Mouse (Mus musculus) CH12.LX (cell line): ENCODE measurements around the gene Scarb2. TPM values are rescaled to one million over a fixed set of nuclear protein-coding genes. Genes with fewer than 3 reads are reported as not detected.

Experiments
- DNase-seq: peaks from one replicate; pipeline ENCODE4 v3.0.0-alpha.2; 2013; ENCODE audit errors: extremely low read depth
- H3K27ac ChIP-seq: 2 replicates; pipeline ENCODE4 v1.5.1; 2012; ENCODE audit warnings: low read depth, mild to moderate bottlenecking, control low read depth, moderate library complexity; ENCODE audit not compliant: insufficient read depth
- H3K27me3 ChIP-seq: replicated peaks from 2 replicates; pipeline ENCODE3; 2012; ENCODE audit warnings: inconsistent platforms
- H3K36me3 ChIP-seq, 2 experiments: replicated peaks in 1 of 2; 2 replicates each; pipeline versions ENCODE3 to v1.6.1; 2012; ENCODE audit warnings: inconsistent platforms in 1 of 2, low read length in 1 of 2, mild to moderate bottlenecking in 1 of 2, mixed read lengths in 1 of 2, moderate library complexity in 1 of 2; ENCODE audit not compliant: control insufficient read depth in 1 of 2, insufficient read depth in 1 of 2
- H3K4me1 ChIP-seq, 2 experiments: 2 replicates each; pipeline ENCODE4 v1.6.1; 2012; ENCODE audit warnings: inconsistent platforms in 1 of 2, moderate library complexity in 1 of 2; ENCODE audit not compliant: insufficient read depth in 2 of 2, control insufficient read depth in 1 of 2
- H3K4me2 ChIP-seq: 2 replicates; pipeline ENCODE4 v1.6.1; 2012; ENCODE audit warnings: low read depth, mild to moderate bottlenecking, control low read depth; ENCODE audit not compliant: poor library complexity, insufficient read depth, severe bottlenecking
- H3K4me3 ChIP-seq, 3 experiments: fragments of 150-350 bp in 1 of 3; sonication (generic) in 1 of 3; replicated peaks in 1 of 3; 2 replicates each; pipeline versions ENCODE3 to v1.5.1; 2011 to 2012; ENCODE audit warnings: low read depth in 2 of 3, low read length in 2 of 3, mild to moderate bottlenecking in 2 of 3, moderate library complexity in 2 of 3, control low read depth in 1 of 3, improper control_type of control experiment in 1 of 3, inconsistent platforms in 1 of 3, mixed read lengths in 1 of 3; ENCODE audit not compliant: poor library complexity in 1 of 3
- H3K79me2 ChIP-seq: replicated peaks from 2 replicates; pipeline ENCODE4 v1.6.1; 2012; ENCODE audit warnings: mild to moderate bottlenecking, moderate library complexity; ENCODE audit not compliant: control insufficient read depth, poor library complexity, insufficient read depth, severe bottlenecking; ENCODE audit errors: extremely low read depth
- H3K9ac ChIP-seq: 2 replicates; pipeline ENCODE4 v1.6.1; 2012; ENCODE audit warnings: low read depth, mild to moderate bottlenecking, control low read depth, moderate library complexity; ENCODE audit not compliant: insufficient read depth
- H3K9me3 ChIP-seq: replicated peaks from 2 replicates; pipeline ENCODE3; 2012; ENCODE audit warnings: low read length, inconsistent platforms, mixed read lengths
- BHLHE40 ChIP-seq: IDR thresholded peaks from 2 replicates; pipeline ENCODE4 v1.6.1; 2011; ENCODE audit warnings: mild to moderate bottlenecking, low read depth, low read length, improper control_type of control experiment
- CHD1 ChIP-seq: IDR thresholded peaks from 2 replicates; pipeline ENCODE4 v1.6.1; 2012; ENCODE audit warnings: low read depth, low read length, improper control_type of control experiment, inconsistent platforms
- CHD2 ChIP-seq: IDR thresholded peaks from 2 replicates; pipeline ENCODE4 v1.6.1; 2011; ENCODE audit warnings: low read length, improper control_type of control experiment
- E2F4 ChIP-seq: IDR thresholded peaks from 2 replicates; pipeline ENCODE4 v1.6.1; 2011; ENCODE audit warnings: low read depth, low read length, improper control_type of control experiment; ENCODE audit not compliant: insufficient replicate concordance
- EP300 ChIP-seq: IDR thresholded peaks from 2 replicates; pipeline ENCODE4 v1.6.1; 2011; ENCODE audit warnings: low read length, improper control_type of control experiment
- ETS1 ChIP-seq: conservative IDR thresholded peaks from 2 replicates; pipeline ENCODE4 v1.6.1; 2012; ENCODE audit warnings: low read depth, mild to moderate bottlenecking, inconsistent platforms, low read length, improper control_type of control experiment, moderate library complexity
- GABPA ChIP-seq: IDR thresholded peaks from 2 replicates; pipeline ENCODE4 v1.6.1; 2012; ENCODE audit warnings: low read depth, low read length, improper control_type of control experiment, inconsistent platforms; ENCODE audit not compliant: insufficient replicate concordance
- HCFC1 ChIP-seq: IDR thresholded peaks from 2 replicates; pipeline ENCODE4 v1.6.1; 2012; ENCODE audit warnings: low read depth, mild to moderate bottlenecking, inconsistent platforms, low read length, improper control_type of control experiment
- JUND ChIP-seq: conservative IDR thresholded peaks from 2 replicates; pipeline ENCODE4 v1.6.1; 2011; ENCODE audit warnings: low read depth, low read length, improper control_type of control experiment
- MAFK ChIP-seq: IDR thresholded peaks from 2 replicates; pipeline ENCODE4 v1.6.1; 2011; ENCODE audit warnings: low read length, improper control_type of control experiment; ENCODE audit not compliant: insufficient replicate concordance
- MAX ChIP-seq: IDR thresholded peaks from 2 replicates; pipeline ENCODE4 v1.6.1; 2011; ENCODE audit warnings: low read length, improper control_type of control experiment
- MAZ ChIP-seq: IDR thresholded peaks from 2 replicates; pipeline ENCODE4 v1.6.1; 2012; ENCODE audit warnings: low read depth, mild to moderate bottlenecking, inconsistent platforms, low read length, improper control_type of control experiment, moderate library complexity
- MEF2A ChIP-seq: IDR thresholded peaks from 2 replicates; pipeline ENCODE4 v1.6.1; 2014; ENCODE audit warnings: low read depth, mild to moderate bottlenecking, inconsistent platforms, low read length, improper control_type of control experiment, borderline replicate concordance
- MYC ChIP-seq: IDR thresholded peaks from 2 replicates; pipeline ENCODE4 v1.6.1; 2011; ENCODE audit warnings: low read depth, mild to moderate bottlenecking, improper control_type of control experiment, low read length
- NELFE ChIP-seq: IDR thresholded peaks from 2 replicates; pipeline ENCODE4 v1.6.1; 2011; ENCODE audit warnings: low read depth, low read length, improper control_type of control experiment
- NRF1 ChIP-seq: IDR thresholded peaks from 2 replicates; pipeline ENCODE4 v1.6.1; 2014; ENCODE audit warnings: low read depth, mild to moderate bottlenecking, inconsistent platforms, low read length, improper control_type of control experiment, moderate library complexity
- PAX5 ChIP-seq: IDR thresholded peaks from 2 replicates; pipeline ENCODE4 v1.6.1; 2012; ENCODE audit warnings: low read length, inconsistent platforms, mixed read lengths
- POLR2AphosphoS2 ChIP-seq: IDR thresholded peaks from 2 replicates; pipeline ENCODE4 v1.6.1; 2011; ENCODE audit warnings: low read depth, low read length, improper control_type of control experiment
- RAD21 ChIP-seq: IDR thresholded peaks from 2 replicates; pipeline ENCODE4 v1.6.1; 2011; ENCODE audit warnings: low read depth, mild to moderate bottlenecking, low read length, improper control_type of control experiment, moderate library complexity
- RCOR1 ChIP-seq: conservative IDR thresholded peaks from 2 replicates; pipeline ENCODE4 v1.6.1; 2012; ENCODE audit warnings: low read depth, mild to moderate bottlenecking, inconsistent platforms, low read length, improper control_type of control experiment
- SIN3A ChIP-seq: IDR thresholded peaks from 2 replicates; pipeline ENCODE4 v1.6.1; 2012; ENCODE audit warnings: low read length, improper control_type of control experiment, inconsistent platforms
- SMC3 ChIP-seq: IDR thresholded peaks from 2 replicates; pipeline ENCODE4 v1.6.1; 2011; ENCODE audit warnings: low read depth, low read length, improper control_type of control experiment
- TBP ChIP-seq: conservative IDR thresholded peaks from 2 replicates; pipeline ENCODE4 v1.6.1; 2011; ENCODE audit warnings: low read depth, low read length, improper control_type of control experiment
- TCF12 ChIP-seq: IDR thresholded peaks from 2 replicates; pipeline ENCODE4 v1.6.1; 2014; ENCODE audit warnings: low read depth, mild to moderate bottlenecking, inconsistent platforms, low read length, improper control_type of control experiment
- UBTF ChIP-seq: IDR thresholded peaks from 2 replicates; pipeline ENCODE4 v1.6.1; 2012; ENCODE audit warnings: low read depth, mild to moderate bottlenecking, inconsistent platforms, low read length, improper control_type of control experiment, moderate library complexity
- USF1 ChIP-seq: IDR thresholded peaks from 2 replicates; pipeline ENCODE4 v1.6.1; 2014; ENCODE audit warnings: low read depth, mild to moderate bottlenecking, inconsistent platforms, low read length, improper control_type of control experiment
- ZMIZ1 ChIP-seq: IDR thresholded peaks from 2 replicates; pipeline ENCODE4 v1.6.1; 2012; ENCODE audit warnings: low read depth, mild to moderate bottlenecking, inconsistent platforms, low read length, improper control_type of control experiment
- ZNF384 ChIP-seq: IDR thresholded peaks from 2 replicates; pipeline ENCODE4 v1.6.1; 2012; ENCODE audit warnings: low read depth, low read length, improper control_type of control experiment, inconsistent platforms
- dilution Hi-C: fragments of 300-500 bp; cut with MboI; formaldehyde crosslinking; loops from 2 replicates; pipeline ENCODE4 v1.14.3; 2020; ENCODE audit warnings: low sequenced_read_pairs; ENCODE audit not compliant: extremely low pct_unique_long_range_greater_than_20kb, extremely low pct_ligation_motif_present
- in situ Hi-C: fragments of 300-500 bp; cut with MboI; formaldehyde crosslinking; loops from 3 replicates; pipeline ENCODE4 v1.14.3; 2019; ENCODE audit warnings: low sequenced_read_pairs, low pct_ligation_motif_present, low pct_unique_long_range_greater_than_20kb, mixed read lengths
- polyA plus RNA-seq: library from polyadenylated mRNA; unstranded; fragments of >175 nt; gene quantifications from 2 replicates; pipeline ENCODE4 v1.2.1, GENCODE M21; 2012; ENCODE audit warnings: low read depth; ENCODE audit not compliant: insufficient read length
- total RNA-seq, 2 experiments: library from RNA; depleted of rRNA; stranded (reverse); fragments of 300-350 nt in 1 of 2; fragments of >200 nt in 1 of 2; gene quantifications; 2 replicates each; pipeline ENCODE4 v1.2.3; 2012 to 2014

The Scarb2 gene
- total and polyA plus RNA-seq, 3 experiments, result 7.2 to 9.5 (median 9.2) TPM

GRCm38 (mm10) chr5:92495291-92495690 is 11.3 kb downstream of the Scarb2 start:
- Histone ChIP-seq H3K9me3 (no peaks in the 10 kb centered on the region), H3K4me1 (peaks cover 10 to 38% of the 10 kb centered on the region in 2 experiments), H3K36me3 (peaks cover 0 to 2% of the 10 kb centered on the region in 2 experiments), H3K79me2 (no peaks in the 10 kb centered on the region), H3K4me2 (no peak overlapping the region), H3K4me3 (no peak overlapping the region), H3K27ac (no peak overlapping the region), H3K9ac (no peak overlapping the region), H3K27me3 (no peaks in the 10 kb centered on the region)
- TF ChIP-seq CHD2 (no peak), PAX5 (no peak), ZNF384 (no peak), MAFK (no peak), MAX (no peak), E2F4 (no peak), HCFC1 (no peak), CHD1 (no peak), MYC (no peak), MEF2A (no peak), RCOR1 (no peak), POLR2AphosphoS2 (no peak), GABPA (no peak), MAZ (no peak)
- DNase-seq, result no peak
- in situ Hi-C loops (no loop called here), dilution Hi-C loops (no loop called here)

GRCm38 (mm10) chr5:92493423-92493822 is 13.2 kb downstream of the Scarb2 start:
- Histone ChIP-seq H3K27ac (no peak overlapping the region), H3K4me3 (no peak overlapping the region), H3K4me1 (peaks cover 17 to 38% of the 10 kb centered on the region in 2 experiments), H3K36me3 (peaks cover 0 to 2% of the 10 kb centered on the region in 2 experiments), H3K27me3 (no peaks in the 10 kb centered on the region), H3K9ac (no peak overlapping the region), H3K9me3 (no peaks in the 10 kb centered on the region), H3K4me2 (no peak overlapping the region), H3K79me2 (no peaks in the 10 kb centered on the region)
- in situ Hi-C loops, result no loop called here
- DNase-seq, result no peak
- dilution Hi-C loops, result no loop called here
- no peak for TF ChIP-seq TBP
- TF ChIP-seq EP300, result no peak
- no peak for TF ChIP-seq BHLHE40
- TF ChIP-seq MAX, result no peak
- TF ChIP-seq E2F4, result no peak
- no peak for TF ChIP-seq SIN3A
- TF ChIP-seq ZMIZ1, result no peak
- no peak for TF ChIP-seq PAX5
- TF ChIP-seq RAD21, result no peak
- no peak for TF ChIP-seq NELFE
- TF ChIP-seq SMC3, result no peak
- no peak for TF ChIP-seq ZNF384
- TF ChIP-seq JUND, result no peak
- TF ChIP-seq ETS1, result no peak
- no peak for TF ChIP-seq UBTF
- no peak for TF ChIP-seq USF1
- TF ChIP-seq NRF1, result no peak
- no peak for TF ChIP-seq CHD1
- no peak for TF ChIP-seq TCF12
